Mouse (Mus musculus) stomach, embryonic 15.5 days (tissue): ENCODE data around the gene Hfe2. TPM values are rescaled to one million over a fixed set of nuclear protein-coding genes. Genes with fewer than 3 reads are reported as not detected.

ENCODE experiments used
- ATAC-seq: fragments of 200-750 bp; cut with Nextera tagmentation; 2 replicates; pipeline ENCODE4 v1.8.0; 2017; ENCODE audit warnings: low read depth, moderate number of reproducible peaks, moderate TSS enrichment; ENCODE audit not compliant: insufficient read depth, low FRiP score
- H3K27ac ChIP-seq: fragments of 300-500 bp; sonication (generic); 2 replicates; pipeline ENCODE4 v1.5.1; 2015; ENCODE audit warnings: mild to moderate bottlenecking, inconsistent platforms
- H3K27me3 ChIP-seq: fragments of 300-500 bp; sonication (generic); replicated peaks from 2 replicates; pipeline ENCODE4 v1.6.1; 2015; ENCODE audit warnings: inconsistent platforms
- H3K36me3 ChIP-seq: fragments of 300-500 bp; sonication (generic); 2 replicates; pipeline ENCODE4 v1.6.1; 2015; ENCODE audit warnings: inconsistent platforms
- H3K4me1 ChIP-seq: fragments of 300-500 bp; sonication (generic); 2 replicates; pipeline ENCODE4 v1.6.1; 2015; ENCODE audit warnings: inconsistent platforms
- H3K4me2 ChIP-seq: fragments of 300-500 bp; sonication (generic); 2 replicates; pipeline ENCODE4 v1.6.1; 2015; ENCODE audit warnings: mild to moderate bottlenecking, inconsistent platforms
- H3K4me3 ChIP-seq: fragments of 300-500 bp; sonication (generic); replicated peaks from 2 replicates; pipeline ENCODE4 v1.5.1; 2015; ENCODE audit warnings: inconsistent platforms
- H3K9ac ChIP-seq: fragments of 300-500 bp; sonication (generic); 2 replicates; pipeline ENCODE4 v1.6.1; 2015; ENCODE audit warnings: inconsistent platforms
- H3K9me3 ChIP-seq: fragments of 300-500 bp; sonication (generic); 2 replicates; pipeline ENCODE4 v1.6.1; 2016; ENCODE audit warnings: inconsistent platforms
- WGBS: fragments of 180-500 bp; shearing (Covaris S2); methylation state at CpG from one replicate; pipeline ENCODE4 v1.1.7; 2015; 5-methylcytosine and 5-hydroxymethylcytosine counted together
- polyA plus RNA-seq: library from polyadenylated mRNA; unstranded; fragments of >200 nt; fragmentation: Nextera tagmentation; extraction: Ambion mirVana; gene quantifications from 2 replicates; pipeline ENCODE4 v1.2.1, GENCODE M21; 2015

The Hfe2 gene
- polyA plus RNA-seq, 1 experiment from 2014 or later: 0.78 TPM

DNA sequence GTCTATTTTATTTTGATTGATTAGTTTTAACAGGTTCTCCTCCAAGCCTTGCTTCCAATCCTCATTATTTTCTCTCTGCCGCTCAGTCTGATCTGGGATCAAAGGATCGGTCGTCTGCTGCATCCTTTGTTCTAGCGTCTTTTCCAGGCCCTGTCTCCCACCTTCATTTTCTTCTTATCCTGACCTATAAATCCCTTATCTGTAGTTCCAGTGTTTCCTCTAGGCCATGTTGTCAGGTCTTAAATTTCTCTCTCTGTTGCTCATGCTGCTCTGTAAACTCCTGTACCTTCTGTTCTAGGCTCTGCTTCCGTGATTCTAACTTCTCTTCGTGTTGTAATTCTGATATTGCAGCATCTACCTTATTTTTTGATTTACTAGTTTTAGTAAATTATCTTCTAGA is 15.8 kb downstream of the Hfe2 start:
- Histone ChIP-seq H3K27me3 (no peaks in the 10 kb centered on the region), H3K27ac (no peak overlapping the region), H3K4me1 (no peaks in the 10 kb centered on the region), H3K4me2 (no peak overlapping the region), H3K4me3 (no peak overlapping the region), H3K36me3 (no peaks in the 10 kb centered on the region), H3K9ac (no peak overlapping the region), H3K9me3 (no peaks in the 10 kb centered on the region)
- no peak for ATAC-seq
- 50% methylated on average over 6 of the region's 6 CpGs for WGBS

DNA sequence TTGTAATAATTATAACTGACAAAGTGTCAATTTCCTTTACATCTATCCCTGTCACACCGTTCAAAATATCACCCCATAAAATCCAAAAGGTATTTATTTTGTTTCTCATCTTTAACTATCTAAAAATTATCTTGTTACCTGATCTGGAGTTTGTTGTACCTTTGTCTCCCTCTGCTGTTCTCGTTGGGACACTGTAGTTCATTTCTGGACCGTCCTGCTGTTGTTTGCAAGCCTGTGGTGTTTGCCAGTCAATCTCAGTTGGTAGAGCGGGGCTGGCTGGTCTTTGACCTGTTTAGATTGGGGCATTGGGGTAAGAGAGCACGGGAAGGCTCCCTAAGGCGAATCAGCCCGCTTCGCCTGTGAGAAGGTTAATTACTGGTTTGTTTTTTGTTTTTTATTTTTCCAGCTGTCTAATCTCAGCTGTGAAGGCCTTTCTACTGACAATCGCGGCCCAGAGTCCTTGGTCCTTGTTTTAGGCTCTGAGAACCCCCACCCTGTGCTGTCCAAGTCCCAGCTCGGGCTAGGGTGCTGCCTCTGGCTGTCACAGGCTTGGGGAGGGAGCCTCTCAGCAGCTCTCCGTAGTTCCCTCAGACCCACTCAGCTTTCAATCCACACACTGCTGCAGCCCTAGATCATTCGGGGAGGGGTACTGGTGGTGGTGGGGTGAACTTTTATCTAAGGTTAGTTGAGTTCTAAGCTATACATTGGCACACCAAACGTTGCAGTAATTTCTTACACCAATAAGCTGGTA is 16.5 kb downstream of the Hfe2 start:
- no peak for ATAC-seq
- Histone ChIP-seq H3K27me3 (no peaks in the 10 kb centered on the region), H3K27ac (no peak overlapping the region), H3K4me3 (no peak overlapping the region), H3K9ac (no peak overlapping the region), H3K36me3 (no peaks in the 10 kb centered on the region), H3K4me2 (no peak overlapping the region), H3K9me3 (no peaks in the 10 kb centered on the region), H3K4me1 (no peaks in the 10 kb centered on the region)
- 20% methylated on average over 14 of the region's 14 CpGs for WGBS

DNA sequence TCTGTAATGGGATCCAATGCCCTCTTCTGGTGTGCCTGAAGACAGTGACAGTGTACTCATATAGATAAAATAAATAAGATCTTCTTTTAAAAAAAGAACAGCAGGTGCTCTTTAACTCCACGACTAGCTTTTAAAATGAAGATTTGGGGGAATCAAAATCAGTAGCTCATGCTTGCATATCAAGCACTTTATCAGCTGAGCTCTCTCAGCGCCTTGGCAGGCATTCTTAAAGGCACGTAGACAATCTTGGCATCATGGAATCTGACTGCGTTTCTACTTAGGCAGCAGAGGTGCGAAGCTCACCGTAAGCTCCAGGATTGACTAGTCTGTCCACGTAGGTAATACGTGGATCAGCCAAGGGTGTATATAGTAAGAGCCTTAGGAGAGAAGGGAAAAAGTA is 17.6 kb downstream of the Hfe2 start:
- WGBS: 73% methylated on average over 8 of the region's 8 CpGs
- Histone ChIP-seq H3K4me3 (no peak overlapping the region), H3K27me3 (no peaks in the 10 kb centered on the region), H3K4me2 (no peak overlapping the region), H3K9me3 (no peaks in the 10 kb centered on the region), H3K36me3 (no peaks in the 10 kb centered on the region), H3K9ac (no peak overlapping the region), H3K27ac (no peak overlapping the region), H3K4me1 (0 out of 2 replicates have a peak, but pooled peaks cover 1% of the 10 kb centered on the region)
- ATAC-seq: no peak

DNA sequence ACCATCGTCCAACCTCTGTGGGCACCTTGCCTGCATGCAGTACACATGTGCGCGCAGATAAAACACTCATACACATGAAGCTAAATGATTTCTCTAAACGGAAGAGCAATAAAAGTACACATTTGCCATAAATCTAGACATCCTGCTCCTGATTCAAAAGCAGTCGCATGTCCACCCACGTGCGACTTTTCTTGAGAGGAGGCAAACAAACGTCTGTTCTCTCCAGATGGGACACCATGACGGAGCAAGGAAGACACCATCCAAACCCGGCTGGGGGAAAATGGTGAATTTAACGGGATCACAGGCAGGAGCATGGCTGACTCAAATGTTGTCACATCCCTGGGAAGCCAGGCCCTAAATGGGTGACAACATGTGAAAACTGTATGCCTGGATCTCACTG is 18.4 kb downstream of the Hfe2 start:
- H3K36me3 ChIP-seq: no peaks in the 10 kb centered on the region
- no peak for ATAC-seq
- 85% methylated on average over 11 of the region's 11 CpGs for WGBS
- no peaks in the 10 kb centered on the region for H3K27me3 ChIP-seq
- H3K9me3 ChIP-seq: no peaks in the 10 kb centered on the region
- no peak overlapping the region for H3K9ac ChIP-seq
- H3K4me1 ChIP-seq: 0 out of 2 replicates have a peak, but pooled peaks cover 3% of the 10 kb centered on the region
- no peak overlapping the region for H3K27ac ChIP-seq
- no peak overlapping the region for H3K4me2 ChIP-seq
- no peak overlapping the region for H3K4me3 ChIP-seq

DNA sequence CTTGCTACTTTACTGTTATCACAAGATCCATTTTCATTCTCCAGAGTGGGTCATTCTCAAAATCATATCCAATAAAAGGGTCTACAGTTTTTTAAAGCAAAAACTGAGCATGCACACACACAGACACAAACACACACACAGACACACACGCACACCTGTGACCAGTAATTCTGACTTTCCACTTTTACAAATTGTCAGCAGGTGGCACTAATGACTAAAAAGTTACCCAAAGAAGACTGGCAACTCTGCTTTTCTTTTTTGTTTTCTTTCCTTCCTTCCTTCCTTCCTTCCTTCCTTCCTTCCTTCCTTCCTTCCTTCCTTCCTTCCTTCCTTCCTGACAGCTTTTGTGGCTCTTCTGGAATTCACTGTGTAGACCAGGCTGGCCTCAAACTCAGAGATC is 20.6 kb downstream of the Hfe2 start:
- H3K9ac ChIP-seq: no peak overlapping the region
- H3K4me1 ChIP-seq: 0 out of 2 replicates have a peak, but pooled peaks cover 3% of the 10 kb centered on the region
- no peak overlapping the region for H3K27ac ChIP-seq
- no peak for ATAC-seq
- no peaks in the 10 kb centered on the region for H3K27me3 ChIP-seq
- H3K4me3 ChIP-seq: no peak overlapping the region
- 37% methylated on average over 1 of the region's 1 CpGs for WGBS
- H3K36me3 ChIP-seq: no peaks in the 10 kb centered on the region
- H3K4me2 ChIP-seq: no peak overlapping the region
- no peaks in the 10 kb centered on the region for H3K9me3 ChIP-seq

DNA sequence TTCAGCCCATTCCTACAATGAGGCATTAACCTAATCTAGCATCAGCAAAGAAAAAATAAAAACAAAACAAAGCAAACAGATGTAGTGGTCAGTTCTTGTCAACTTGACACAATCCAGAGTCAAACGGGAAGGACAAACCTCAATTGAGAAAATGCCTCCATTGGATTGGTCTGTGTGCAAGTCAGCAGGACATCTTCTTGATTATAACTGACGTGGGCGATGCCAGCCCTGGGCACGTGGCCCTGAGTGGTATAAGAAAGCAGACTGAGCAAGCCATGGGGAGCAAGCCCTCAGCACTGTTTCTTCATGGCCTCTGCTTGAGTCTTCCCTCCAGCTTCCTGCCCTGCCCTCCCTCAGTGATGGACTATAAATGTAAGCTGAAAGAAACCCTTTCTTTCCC is 21.9 kb downstream of the Hfe2 start:
- Histone ChIP-seq H3K27ac (no peak overlapping the region), H3K4me2 (peak overlapping the region; percentile 8; the same call in 1 of the 2 replicates), H3K9ac (no peak overlapping the region), H3K27me3 (no peaks in the 10 kb centered on the region), H3K4me3 (no peak overlapping the region), H3K4me1 (0 out of 2 replicates have a peak, but pooled peaks cover 3% of the 10 kb centered on the region), H3K9me3 (no peaks in the 10 kb centered on the region), H3K36me3 (no peaks in the 10 kb centered on the region)
- WGBS: 45% methylated on average over 4 of the region's 4 CpGs
- no peak for ATAC-seq

DNA sequence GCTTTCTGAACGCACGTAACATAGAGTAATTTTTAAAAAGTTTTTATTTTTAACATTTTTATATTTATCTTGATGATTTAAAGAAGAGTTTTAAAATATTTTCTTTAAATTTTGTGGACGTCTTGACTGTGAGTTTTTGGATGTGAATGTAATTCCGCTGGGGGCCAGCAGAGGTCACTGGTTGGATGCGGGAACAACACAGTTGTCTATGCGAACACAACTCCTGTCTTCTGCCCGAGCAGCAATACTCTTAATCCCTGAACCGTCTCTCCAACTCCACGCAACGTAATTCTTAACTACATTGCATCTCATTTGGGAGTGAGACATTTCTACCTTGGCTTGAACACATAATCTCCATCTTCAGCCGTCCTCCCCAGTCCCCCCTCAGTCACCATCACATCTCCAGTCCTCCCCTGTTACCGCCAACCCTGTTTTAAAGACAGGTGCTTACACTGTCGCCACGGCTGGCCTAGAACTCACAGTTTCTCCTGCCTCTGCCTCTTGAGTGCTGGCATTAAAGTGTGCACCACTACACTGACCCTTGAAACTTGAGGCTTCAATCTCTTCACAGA is 22.5 kb downstream of the Hfe2 start:
- 0 out of 2 replicates have a peak, but pooled peaks cover 3% of the 10 kb centered on the region for H3K4me1 ChIP-seq
- no peaks in the 10 kb centered on the region for H3K27me3 ChIP-seq
- H3K27ac ChIP-seq: no peak overlapping the region
- peak overlapping the region; percentile 36; the same call in 1 of the 2 replicates for H3K4me2 ChIP-seq
- H3K9ac ChIP-seq: no peak overlapping the region
- H3K4me3 ChIP-seq: no peak overlapping the region
- H3K36me3 ChIP-seq: no peaks in the 10 kb centered on the region
- no peaks in the 10 kb centered on the region for H3K9me3 ChIP-seq
- WGBS: 8% methylated on average over 14 of the region's 14 CpGs
- ATAC-seq: no peak

DNA sequence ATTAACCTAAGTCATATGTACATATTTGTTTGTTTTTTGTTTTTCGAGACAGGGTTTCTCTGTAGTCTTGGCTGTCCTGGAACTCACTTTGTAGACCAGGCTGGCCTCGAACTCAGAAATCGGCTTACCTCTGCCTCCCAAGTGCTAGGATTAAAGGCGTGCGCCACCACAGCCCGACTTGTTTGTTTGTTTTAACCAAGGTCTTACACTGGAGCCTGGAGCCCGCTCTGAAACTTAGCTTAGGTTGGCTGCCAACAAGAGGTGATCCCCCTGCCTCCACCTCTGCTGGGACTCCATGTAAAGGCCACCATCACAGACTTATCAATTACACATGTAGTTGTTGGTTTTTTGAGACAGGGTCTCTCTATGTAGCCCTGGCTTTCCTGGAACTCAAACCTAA is 23.9 kb downstream of the Hfe2 start:
- H3K4me2 ChIP-seq: no peak overlapping the region
- no peaks in the 10 kb centered on the region for H3K9me3 ChIP-seq
- 0 out of 2 replicates have a peak, but pooled peaks cover 7% of the 10 kb centered on the region for H3K4me1 ChIP-seq
- 79% methylated on average over 7 of the region's 7 CpGs for WGBS
- H3K27ac ChIP-seq: no peak overlapping the region
- H3K27me3 ChIP-seq: no peaks in the 10 kb centered on the region
- H3K36me3 ChIP-seq: no peaks in the 10 kb centered on the region
- H3K9ac ChIP-seq: no peak overlapping the region
- H3K4me3 ChIP-seq: no peak overlapping the region
- ATAC-seq: no peak

DNA sequence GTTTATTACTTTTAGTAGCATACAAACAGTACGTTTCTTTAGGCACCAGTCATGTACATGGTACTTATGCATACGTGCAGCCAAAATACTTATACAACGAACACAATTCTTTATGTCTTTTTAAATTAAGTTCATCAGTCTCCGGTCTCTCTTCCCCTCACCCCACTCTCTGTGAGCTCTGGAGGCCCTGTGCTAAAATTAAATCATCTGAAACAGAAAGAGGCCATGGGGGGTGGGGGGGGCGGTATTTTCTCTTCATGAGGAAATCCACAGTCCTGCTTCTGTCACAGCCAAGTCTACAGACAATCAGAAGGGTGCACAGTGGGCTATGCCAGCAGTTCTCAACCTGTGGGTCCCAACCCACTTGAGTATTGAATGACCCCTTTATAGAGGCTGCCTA is 24.4 kb downstream of the Hfe2 start:
- ATAC-seq: no peak
- no peak overlapping the region for H3K4me2 ChIP-seq
- H3K4me3 ChIP-seq: no peak overlapping the region
- no peaks in the 10 kb centered on the region for H3K27me3 ChIP-seq
- no peaks in the 10 kb centered on the region for H3K36me3 ChIP-seq
- no peak overlapping the region for H3K27ac ChIP-seq
- no peak overlapping the region for H3K9ac ChIP-seq
- WGBS: 76% methylated on average over 5 of the region's 5 CpGs
- H3K4me1 ChIP-seq: 0 out of 2 replicates have a peak, but pooled peaks cover 12% of the 10 kb centered on the region
- no peaks in the 10 kb centered on the region for H3K9me3 ChIP-seq

DNA sequence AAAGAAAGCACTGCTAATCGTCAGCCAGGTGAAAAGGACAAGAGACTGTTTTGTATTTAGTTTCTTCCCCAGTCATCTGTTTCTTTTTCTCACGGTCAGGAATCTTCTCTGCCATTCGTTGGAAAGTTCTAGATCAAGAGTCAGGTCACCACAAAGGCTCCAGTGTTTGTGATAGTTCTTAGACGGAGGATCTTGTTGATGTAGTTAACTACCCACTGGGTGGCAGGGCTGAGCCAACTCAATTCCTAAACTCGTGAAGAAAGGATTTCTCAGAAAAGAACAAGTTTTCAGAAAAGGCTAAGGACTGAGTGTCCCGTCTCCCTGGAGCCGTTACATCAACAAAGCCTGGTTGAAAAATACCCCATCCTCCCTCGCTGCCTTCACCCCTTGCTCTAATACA is 26.2 kb downstream of the Hfe2 start:
- Histone ChIP-seq H3K9me3 (no peaks in the 10 kb centered on the region), H3K36me3 (no peaks in the 10 kb centered on the region), H3K27ac (peak overlapping the region; percentile 59), H3K27me3 (no peaks in the 10 kb centered on the region), H3K4me1 (peaks cover 30% of the 10 kb centered on the region), H3K4me2 (no peak overlapping the region; the same call in 1 of the 2 replicates), H3K4me3 (no peak overlapping the region), H3K9ac (no peak overlapping the region)
- no peak for ATAC-seq
- 7% methylated on average over 8 of the region's 8 CpGs for WGBS

DNA sequence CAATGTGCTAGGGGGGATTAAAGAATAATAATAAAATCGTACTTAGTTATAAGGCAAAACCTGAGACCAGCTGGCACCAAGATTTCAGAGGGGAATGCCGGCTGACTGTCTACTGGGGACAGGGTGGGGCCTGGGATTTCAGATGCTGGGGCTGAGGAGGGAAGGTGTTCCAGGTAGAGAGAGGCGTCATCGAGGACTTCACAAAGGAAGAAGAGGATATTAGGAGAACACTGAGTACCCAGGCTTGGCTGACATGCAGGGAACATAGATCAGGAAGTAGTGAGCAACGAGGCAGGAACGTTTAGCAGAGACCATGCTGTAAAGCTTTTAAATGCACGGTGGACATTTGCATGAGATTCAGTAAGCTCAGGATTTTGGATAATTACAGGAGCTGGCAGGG is 26.9 kb downstream of the Hfe2 start:
- ATAC-seq: no peak
- no peaks in the 10 kb centered on the region for H3K9me3 ChIP-seq
- no peak overlapping the region for H3K9ac ChIP-seq
- H3K36me3 ChIP-seq: no peaks in the 10 kb centered on the region
- WGBS: 52% methylated on average over 7 of the region's 7 CpGs
- H3K4me3 ChIP-seq: no peak overlapping the region
- H3K4me1 ChIP-seq: peaks cover 31% of the 10 kb centered on the region
- no peak overlapping the region; the same call in 1 of the 2 replicates for H3K4me2 ChIP-seq
- no peaks in the 10 kb centered on the region for H3K27me3 ChIP-seq
- 0 out of 2 replicates have a peak overlapping the region, but pooled peaks have one; percentile 59 for H3K27ac ChIP-seq

DNA sequence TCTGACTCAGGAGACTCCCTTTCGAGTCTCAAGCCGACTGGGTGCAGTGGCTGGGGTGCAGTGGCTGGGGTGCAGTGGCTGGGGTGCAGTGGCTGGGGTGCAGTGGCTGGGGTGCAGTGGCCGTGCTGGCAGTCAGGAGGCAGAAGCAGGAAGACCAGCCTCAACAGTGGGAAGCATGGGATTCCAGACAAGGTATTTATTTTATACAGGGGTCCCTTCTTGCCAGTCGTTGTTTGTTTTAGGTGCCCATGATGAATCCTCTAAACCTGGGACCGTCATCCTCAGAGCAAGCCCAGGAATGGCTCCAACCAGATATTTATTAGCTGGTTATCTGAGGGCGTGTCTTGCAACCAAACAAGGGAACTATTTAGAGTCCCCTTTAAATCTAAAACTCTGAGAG is 28.6 kb downstream of the Hfe2 start:
- WGBS: 65% methylated on average over 6 of the region's 6 CpGs
- 0 out of 2 replicates have a peak overlapping the region, but pooled peaks have one; percentile 40 for H3K27ac ChIP-seq
- H3K9me3 ChIP-seq: no peaks in the 10 kb centered on the region
- no peaks in the 10 kb centered on the region for H3K27me3 ChIP-seq
- no peak overlapping the region for H3K4me3 ChIP-seq
- ATAC-seq: no peak
- no peak overlapping the region for H3K4me2 ChIP-seq
- peaks cover 28% of the 10 kb centered on the region for H3K4me1 ChIP-seq
- no peak overlapping the region for H3K9ac ChIP-seq
- no peaks in the 10 kb centered on the region for H3K36me3 ChIP-seq
